Mouse (Mus musculus): ENCODE results near the gene Snip1.

Gene Snip1

DNA sequence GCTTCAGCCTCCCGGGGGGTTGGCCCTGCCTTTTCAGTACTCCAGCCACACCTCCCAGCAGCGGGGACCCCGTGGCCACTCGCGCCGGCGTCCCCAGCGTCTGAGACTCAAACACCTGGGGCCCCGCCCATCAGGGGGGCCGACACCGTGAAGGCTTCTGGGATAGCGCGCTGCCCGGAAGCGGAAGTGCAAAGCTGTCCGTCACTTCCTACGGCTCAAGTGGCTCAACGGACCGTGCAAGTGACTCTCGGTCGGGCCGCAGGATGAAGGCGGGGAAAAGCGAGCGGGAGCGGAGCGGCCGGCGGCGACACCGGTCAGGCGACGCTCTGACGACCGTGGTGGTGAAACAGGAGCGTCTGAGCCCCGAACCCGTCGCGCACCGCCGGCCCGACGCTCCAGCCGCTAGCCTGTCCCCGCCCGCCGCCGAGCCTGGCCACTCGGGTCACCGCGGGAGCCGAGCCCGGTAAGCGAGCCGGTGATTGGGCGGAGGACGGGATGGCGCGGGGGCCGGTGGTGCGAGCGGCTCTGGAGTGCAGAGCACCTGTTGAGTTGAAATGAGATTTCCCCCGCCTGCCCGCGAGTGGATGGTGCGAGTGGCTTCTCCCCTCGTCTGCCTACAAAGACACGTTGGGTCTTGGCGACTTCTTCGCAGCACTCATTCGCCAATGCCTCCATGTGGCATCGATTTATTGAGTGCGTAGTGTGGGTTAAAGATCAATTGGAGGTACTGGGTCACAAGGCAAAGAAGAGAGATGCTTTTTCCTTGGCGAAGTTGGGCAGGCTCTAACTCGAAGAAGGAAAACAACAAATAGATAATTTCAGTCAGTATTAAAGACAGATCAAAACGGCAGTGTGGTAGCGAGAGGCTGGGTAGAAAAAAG is at the start of gene Snip1:
Gene Snip1, plus strand, starts transcription at position 183 of the 881 bp plus-strand sequence.
- DNase-seq (ENCODE audit: low spot score): peak; percentile 95

DNA sequence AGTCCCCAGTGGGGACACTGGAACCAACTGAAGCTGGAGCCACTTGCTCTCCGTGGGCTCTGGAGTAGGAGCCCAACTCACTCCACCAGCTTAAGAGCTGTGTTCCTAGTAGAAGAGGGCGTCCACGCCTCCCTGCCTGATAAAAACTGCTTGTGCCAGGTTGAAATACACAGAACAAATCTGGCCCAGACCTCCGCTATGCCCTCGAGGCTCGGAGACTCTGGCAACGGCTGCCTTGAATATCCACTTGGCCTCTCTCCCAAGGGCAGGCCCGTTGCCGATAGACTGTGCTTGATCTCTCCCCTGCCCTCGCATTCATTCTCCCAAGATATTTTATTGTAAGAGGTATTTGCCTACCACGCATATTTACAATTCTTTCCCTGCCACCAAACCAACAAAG is 49.0 kb upstream of the Snip1 start:
- DNase-seq (ENCODE audit: low spot score): no peak

DNA sequence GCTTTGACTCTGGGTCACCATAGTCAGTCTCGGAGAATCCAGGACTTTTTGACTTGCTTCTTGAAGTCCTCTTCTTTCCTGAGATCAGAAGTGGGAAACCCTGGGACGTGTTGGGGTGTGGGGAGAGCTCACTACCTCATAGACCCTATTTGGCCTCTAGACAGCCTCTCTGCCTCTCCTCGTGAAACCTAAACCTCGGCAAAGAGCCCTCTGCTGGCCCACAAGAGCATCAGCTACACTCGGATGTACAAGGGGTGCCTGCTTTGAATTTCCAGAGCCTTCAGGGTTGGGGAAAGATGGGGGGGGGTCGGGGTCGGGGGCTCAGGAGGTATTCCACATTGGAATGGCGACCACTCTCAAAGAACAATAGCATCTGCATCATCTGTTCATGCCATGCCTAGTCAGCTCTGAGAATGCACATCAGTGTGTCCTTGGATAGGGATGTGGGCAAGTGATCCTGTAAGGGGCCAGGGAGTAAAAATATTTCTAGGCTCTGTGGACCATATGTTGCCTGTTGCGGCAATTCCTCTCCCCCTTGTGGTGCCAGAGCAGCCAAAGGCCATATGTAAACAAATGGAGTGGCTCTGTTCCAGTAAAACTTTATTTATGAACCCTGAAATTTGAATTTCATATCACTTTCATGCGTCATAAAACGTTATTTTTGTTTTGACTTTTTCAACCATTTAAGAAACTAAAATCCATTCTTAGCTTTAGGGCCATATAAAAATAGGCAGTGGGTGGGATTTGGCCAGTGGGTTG is 45.5 kb upstream of the Snip1 start:
- peak; percentile 38 for DNase-seq (ENCODE audit: low spot score)

DNA sequence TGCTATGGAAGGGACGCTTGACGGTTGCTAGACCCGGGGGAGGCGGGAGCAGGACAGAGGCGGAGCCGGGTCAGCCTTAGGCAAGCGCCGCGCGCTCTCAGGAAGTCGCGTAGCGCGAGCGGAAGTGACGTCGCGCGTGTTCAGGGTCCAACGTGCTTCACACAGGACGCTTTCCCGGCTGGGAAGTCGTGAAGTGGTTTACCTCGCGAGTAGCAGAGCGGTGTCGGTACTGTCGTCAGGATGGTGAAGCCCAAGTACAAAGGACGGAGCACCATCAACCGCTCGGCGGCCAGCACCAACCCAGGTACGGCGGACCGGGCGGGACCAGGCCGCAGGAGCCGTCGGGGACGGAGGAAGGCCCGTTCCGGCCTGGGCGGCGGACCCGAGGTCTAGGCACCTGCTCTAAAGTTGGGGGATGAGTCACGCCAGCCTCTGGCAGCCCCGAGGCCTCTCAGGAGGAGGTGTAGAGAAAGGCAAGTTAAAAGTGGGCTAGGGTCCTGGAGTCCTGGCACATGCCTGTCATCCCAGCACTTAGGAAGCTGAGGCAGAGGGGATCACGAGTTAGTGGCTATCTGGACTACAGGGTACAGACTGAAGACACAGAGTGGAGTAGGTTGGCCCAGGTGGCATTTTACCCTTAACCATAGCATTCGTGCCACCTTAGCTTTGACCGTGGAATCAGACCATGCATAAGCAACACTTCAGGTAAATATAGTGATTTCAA is 36.4 kb upstream of the Snip1 start:
- DNase-seq (ENCODE audit: low spot score): peak; percentile 98

DNA sequence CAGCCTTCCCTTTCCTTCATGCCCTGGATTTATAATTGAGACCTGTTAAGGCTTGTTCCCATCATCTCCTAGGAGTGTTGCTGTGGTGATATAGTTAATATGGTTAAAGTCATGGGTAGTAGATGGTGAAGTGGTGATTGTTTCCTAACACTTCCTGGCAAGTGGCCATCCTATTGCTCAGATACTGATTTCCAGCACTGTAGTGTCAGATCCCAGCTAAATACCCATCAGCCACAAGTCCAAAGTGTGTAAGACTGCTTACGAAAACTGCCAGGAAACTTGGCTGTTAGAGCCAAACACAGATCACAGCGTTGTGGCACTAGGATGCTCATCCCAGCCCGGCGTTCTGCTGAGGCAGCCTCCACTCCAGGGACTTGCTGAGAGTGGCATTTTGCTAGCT is 32.1 kb upstream of the Snip1 start:
- no peak for DNase-seq (ENCODE audit: low spot score)

DNA sequence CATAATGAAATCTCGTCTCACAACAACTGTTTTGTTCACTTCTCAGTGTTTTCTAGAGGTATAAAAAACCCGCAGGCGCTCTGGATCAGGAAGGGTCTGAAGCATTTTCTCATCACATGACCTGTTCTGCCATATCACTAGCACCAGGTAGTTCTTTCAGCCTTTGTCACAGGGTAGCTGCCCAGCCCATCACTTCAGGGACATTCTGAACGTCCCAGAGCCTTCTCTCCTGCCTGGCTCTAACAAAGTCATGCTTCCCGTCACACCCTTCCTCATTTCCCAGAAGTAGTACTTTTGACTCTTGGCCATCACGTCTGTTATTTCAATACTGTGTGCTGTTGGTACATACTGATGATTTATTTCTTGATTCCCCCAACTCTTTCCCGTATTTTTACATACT is 22.0 kb upstream of the Snip1 start:
- DNase-seq (ENCODE audit: low spot score): no peak

DNA sequence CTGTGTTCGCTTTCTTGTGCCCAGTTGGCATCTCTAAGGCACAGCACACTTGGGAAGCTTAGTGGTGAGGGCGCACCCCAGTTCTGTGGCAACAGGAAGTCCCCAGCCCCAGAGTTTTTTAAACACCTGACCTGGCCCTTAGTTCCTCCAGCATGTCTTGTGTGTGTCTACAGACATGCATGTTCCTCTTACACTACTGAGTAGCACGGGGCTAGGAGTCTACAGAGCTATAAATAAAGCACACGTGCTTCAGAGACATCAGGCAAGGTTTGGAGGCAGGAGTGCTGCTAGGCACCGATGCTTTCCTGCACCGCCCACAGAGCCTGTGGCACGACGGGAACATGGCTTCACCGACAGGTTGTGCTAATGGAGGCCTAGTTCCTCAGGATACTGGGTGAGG is 11.1 kb upstream of the Snip1 start:
- DNase-seq (ENCODE audit: low spot score): no peak

DNA sequence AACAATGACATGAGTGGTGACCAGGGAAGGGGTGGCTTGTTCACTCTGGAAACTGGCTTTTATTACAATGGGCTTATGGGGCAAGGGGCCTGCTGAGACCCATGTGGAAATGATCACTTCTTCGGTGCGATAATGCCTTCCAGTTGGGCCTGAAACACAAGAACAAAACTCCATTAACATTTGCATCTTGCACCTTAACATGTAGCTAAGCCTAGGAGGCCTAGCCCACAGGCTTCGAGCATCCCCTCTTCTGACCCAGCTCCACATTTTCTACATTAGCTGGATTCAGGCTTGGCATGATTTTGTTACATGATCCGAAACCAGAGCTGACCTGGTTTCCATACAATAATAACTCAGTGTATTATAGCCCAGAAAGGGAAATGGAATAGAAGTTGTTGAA is 10.0 kb upstream of the Snip1 start:
- DNase-seq (ENCODE audit: low spot score): no peak

DNA sequence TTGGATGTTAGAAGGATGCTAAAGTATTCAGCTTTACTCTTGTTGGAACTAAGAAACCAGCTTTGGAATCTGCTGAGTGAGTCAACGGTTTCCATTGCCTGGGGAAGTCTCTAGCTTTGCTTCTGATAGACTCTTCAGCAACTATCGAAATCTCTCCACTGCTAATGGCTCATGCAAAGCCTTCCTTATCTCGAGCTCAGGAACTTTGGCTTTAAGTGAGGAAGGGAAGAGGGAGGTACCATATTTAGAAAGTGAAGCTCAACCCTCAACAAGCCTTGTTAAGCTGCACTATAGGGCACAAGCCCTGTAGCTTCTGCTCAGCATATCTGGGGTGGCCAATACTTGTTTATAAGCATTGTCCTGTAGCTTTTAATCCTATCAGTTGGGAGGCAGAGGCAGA is 9.2 kb upstream of the Snip1 start:
- DNase-seq (ENCODE audit: low spot score): no peak

DNA sequence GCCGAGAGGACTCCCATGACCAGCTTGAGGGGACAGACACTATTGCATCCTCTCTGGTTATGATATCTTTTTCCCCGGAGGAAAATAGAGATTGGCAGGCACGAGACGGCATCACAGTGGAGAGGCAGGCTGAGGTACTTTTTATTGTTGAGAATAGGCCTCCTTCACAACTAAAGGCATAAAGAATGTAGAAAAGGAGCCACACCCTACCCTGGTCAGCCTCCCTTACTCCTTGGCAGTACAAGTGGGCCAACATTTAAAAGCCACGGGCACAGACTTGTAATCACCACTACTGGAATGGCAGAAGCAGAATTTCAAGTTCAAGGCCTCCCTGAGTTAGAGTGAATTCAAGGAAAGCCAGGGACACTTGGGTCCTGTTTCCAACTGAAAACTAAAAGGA is 8.4 kb upstream of the Snip1 start:
- no peak for DNase-seq (ENCODE audit: low spot score)

DNA sequence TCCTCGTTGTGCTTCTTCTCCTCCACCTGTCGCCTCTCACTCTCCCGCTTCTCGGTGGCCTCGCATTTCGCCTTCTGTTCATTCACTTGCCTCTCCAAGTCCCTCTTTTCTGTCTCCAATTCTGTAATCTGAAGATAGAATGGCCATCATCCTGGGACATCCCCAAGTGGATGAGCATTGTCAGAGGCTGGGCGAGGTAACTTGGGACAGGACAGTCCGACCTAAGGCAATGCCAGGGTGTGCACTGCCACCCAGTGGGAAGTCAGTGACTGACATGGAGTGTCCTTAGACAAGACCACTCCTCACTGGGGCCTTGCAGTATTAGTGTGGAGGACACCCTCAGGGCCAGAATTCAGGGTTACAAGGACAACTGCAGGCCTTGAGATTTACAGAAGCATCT is 7.4 kb upstream of the Snip1 start:
- peak; percentile 85 for DNase-seq (ENCODE audit: low spot score)

DNA sequence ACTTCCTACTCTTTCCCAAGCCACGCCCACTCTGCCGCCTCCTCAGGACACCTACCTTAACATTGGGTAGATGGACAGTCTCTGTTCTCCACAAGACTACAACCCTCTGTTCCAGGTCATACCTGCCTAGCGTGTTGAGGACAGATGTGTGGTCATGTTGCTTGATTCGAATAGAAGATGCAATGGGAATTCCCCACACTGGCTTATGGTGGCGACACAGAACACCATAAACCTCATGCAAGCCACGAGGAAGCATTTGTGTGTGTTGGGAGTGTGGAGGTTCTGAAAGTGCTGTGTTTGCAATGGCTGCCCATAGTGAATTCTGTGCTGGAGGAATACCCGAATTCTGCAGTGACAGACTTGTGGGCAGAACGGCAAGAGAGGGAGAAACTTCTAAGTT is 2.6 kb upstream of the Snip1 start:
- no peak for DNase-seq (ENCODE audit: low spot score)

DNA sequence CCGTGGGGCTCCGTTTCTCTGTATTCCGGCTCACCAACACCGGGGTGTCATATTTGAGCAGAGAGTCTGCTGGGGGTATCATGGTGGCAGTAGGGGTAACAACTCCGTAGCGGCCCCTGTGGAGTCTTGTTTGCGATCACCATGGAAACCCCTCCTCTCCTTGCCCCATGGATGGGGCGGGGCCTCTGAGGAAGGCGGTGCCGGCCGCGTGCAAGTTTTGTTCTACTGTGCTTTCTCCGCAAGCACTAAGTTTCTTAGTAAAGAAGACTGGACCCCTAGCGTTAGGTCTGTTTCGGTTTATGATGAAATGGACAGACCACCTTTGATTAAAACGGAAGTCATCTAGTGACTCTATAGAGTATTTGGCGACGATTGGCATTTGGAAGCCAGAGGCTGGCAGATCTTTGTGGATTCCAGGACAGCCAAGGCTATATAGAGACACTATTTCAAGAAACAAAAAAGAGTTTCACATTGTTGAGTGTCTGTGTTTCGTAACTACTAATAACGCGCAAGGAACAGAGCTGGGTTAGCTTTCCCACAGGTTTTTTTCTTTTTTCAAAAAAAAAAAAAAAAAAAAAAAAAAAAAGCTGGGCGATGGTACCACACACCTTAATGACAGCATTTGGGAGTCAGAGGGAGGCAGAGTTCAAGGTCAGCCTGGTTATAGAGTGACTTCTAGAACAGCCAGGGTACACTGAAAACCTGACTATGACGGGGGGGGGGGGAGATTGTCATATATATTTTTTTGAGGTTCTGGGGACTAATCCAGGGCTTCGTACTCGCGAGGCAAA is 760 bp upstream of the Snip1 start, which contains the start of gene Dnali1:
Gene Dnali1, minus strand, starts transcription at position 187 of the 791 bp plus-strand sequence.
- DNase-seq (ENCODE audit: low spot score): peak; percentile 71

DNA sequence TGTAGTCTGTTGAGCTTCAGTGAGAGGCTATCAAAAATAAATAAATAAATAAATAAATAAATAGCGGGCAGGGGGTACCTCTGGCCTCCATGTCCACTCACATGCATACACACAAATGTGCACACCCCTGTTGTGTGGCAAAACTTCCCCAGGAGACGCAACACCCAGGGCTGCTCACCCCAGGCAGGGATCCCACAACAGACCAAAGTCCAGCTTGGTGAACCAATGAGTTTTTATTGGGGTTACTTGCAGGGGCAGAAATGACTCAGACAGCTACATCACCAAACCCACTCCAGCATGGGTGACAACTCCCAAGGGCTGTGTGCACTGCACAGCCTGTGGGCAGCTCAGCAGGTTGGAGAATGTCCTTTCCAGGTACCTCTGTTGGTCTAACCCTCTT is 11.2 kb downstream of the Snip1 start:
- no peak for DNase-seq (ENCODE audit: low spot score)

DNA sequence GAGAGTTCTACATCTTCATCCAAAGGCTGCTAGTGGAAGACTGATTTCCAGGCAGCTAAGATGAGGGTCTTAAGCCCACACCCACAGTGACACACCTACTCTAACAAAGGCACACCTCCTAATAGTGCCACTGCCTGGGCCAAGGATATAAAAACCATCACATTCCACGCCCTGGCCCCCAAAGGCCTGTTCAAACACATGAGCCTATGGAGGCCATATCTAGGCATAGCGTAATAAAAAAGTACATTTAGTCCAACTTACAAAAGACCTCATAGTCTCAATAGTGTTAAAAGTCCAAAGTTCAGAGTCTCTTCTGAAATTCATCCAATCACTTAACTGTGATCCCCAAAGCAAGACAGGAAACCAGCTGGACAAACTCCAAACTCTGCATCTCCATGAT is 12.2 kb downstream of the Snip1 start:
- DNase-seq (ENCODE audit: low spot score): no peak

DNA sequence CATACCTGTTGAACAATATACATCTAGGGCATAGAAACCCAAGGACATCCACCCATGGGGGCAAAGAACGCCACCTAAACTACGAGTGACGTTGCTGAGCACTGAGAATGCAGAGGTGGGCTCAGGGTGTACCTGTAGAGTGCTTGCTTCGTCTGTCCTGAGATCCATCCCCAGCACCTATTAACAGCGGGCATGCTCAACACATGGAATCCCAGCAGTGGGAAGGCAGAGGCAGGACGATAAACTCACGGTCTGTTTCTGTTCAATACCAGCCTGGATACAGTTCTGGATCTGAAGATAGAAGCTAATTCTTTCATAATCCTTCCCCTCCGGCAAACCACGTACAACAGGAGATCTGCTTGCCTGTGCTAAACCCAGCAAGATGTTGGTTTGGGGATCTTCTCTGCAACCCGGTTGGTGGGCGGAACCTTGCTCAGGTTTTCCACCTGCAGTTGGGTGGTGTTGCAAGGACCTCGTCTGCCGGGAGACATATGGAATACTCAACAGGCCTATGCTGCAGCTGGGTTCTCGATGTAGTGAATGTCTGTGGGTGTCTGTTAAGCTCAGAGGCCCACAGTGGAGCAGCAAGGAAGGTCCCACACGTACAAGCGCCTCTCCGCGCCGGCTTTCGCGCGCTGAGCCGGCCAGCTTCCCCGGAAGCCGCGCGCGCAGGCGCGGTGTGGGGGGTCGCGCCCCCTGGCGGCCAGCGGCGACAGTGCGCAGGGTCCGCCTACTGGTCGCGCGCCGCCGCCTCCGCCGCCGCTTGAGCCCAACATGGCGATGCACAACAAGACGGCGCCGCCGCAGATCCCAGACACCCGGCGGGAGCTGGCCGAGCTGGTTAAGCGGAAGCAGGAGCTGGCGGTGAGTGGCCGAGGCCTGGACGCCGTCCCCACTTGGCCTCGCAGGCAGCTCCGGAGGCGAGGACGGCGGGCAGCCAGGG is 18.2 kb downstream of the Snip1 start, which contains the start of gene Meaf6:
Gene Meaf6, plus strand, starts transcription at position 732 of the 943 bp plus-strand sequence.
- peak; percentile 92 for DNase-seq (ENCODE audit: low spot score)

DNA sequence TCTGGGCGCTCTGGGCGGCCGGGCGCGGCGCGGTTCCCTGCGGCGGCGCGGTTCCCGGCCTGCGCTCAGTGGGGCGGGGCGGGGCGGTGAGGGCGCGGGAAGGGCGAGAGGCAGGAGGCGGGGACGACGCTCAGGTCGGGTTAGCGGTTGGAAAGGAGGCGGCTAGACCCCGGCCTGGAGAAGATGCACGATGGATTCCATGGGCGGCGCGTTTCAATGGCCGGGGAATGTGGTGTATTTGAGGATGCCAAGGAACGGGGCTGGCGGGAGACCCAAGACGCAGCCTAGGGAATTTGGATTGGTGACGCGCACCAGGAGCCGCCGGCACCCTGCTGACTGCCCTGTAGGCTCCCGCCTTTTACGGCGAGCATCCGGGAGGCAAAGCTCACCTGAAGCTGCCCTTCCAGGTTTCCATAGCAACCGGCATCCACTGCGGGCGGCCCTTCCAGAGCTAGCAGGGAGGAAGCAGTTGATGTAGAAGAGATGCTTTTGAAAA is 18.9 kb downstream of the Snip1 start:
- DNase-seq (ENCODE audit: low spot score): peak; percentile 75

DNA sequence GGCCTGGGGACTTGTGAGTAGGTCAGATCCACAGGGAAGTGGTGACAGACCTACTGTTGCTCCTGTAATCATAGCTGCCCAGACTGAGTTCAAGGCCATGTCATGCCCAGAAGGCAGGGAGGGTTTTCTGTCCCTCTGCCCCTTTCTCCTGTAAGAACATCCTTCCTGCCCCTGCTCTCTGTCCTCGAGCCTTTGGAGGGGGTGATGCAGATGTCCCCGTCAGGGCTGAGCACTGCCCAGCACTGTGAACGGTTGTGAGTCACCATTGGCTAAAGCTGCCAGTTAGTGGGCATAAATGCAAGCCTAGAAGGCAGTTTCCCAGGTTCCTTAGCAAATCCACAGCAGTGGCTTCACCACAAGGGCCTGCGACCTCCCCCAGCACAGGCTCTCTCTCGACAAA is 26.6 kb downstream of the Snip1 start:
- no peak for DNase-seq (ENCODE audit: low spot score)

DNA sequence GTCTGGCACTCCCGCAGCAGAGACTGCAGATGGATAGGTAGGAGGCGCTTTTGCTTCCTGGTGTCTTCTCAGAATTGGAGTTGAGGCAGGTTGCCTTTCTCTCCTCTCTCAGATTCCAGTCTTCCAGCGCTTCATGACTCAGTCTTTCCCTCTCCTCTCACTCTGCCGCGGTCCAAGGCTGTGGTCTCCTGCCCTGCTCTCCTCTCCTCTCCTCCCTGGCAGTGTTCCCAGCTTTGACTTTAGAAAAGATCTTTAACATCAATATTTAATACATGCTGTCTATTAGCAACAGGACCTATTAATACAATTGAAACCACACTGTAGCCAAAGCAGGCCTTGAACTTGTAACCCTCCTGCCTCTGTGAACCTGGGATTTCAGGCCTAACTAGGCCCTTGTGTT is 29.6 kb downstream of the Snip1 start:
- no peak for DNase-seq (ENCODE audit: low spot score)

DNA sequence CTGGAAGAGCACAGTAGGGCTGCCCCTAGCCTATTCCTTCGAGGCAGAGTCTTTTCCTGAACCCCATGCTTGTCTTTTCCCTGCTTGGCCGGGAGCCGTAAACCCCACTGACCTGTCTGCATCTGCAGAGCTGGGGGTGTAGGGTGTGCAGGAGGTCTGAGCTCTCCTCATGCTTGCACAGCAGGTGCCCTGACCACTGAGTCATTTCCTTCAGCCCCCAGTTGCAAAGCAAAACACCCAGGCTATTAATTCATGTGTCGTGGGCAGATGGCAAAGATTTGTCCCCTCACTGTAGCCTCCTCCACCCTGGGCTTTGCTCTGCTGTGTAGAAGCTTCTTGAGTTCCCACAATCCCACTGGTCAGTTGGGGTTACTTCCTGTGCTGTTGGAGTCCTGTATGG is 30.9 kb downstream of the Snip1 start:
- DNase-seq (ENCODE audit: low spot score): no peak

All from retina, embryonic 14.5 days (tissue).